Mouse (Mus musculus) cerebellum, adult 2 months (tissue): Measurements from ENCODE around the gene Kif5c. TPM values are rescaled to one million over a fixed set of nuclear protein-coding genes. Genes with fewer than 3 reads are reported as not detected.

ENCODE experiments used
- DNase-seq, 2 experiments: peaks; one replicate each; pipeline ENCODE4 v3.0.0; 2021
- H3K27ac ChIP-seq: fragments of 200-500 bp; 2 replicates; pipeline ENCODE4 v1.5.1; 2012; ENCODE audit warnings: low read length, control low read depth, inconsistent platforms; ENCODE audit not compliant: insufficient read depth
- H3K27me3 ChIP-seq: fragments of 200-500 bp; 2 replicates; pipeline ENCODE4 v1.6.1; 2012; ENCODE audit warnings: inconsistent platforms, mild to moderate bottlenecking, low read length, moderate library complexity; ENCODE audit not compliant: control insufficient read depth, insufficient read depth
- H3K4me1 ChIP-seq: fragments of 200-500 bp; 2 replicates; pipeline ENCODE4 v1.6.1; 2011; ENCODE audit warnings: low read length; ENCODE audit not compliant: control insufficient read depth, insufficient read depth
- H3K4me3 ChIP-seq: fragments of 200-500 bp; replicated peaks from 2 replicates; pipeline ENCODE3; 2011; ENCODE audit warnings: mild to moderate bottlenecking, low read depth, low read length, control low read depth; ENCODE audit not compliant: insufficient read depth
- CTCF ChIP-seq: fragments of 200-500 bp; IDR thresholded peaks from 2 replicates; pipeline ENCODE4 v1.5.1; 2011; ENCODE audit warnings: low read depth, mild to moderate bottlenecking, control low read depth, low read length, moderate library complexity, borderline replicate concordance; ENCODE audit not compliant: insufficient read depth
- POLR2A ChIP-seq: fragments of 200-500 bp; IDR thresholded peaks from 2 replicates; pipeline ENCODE4 v1.6.1; 2011; ENCODE audit warnings: low read length, control low read depth, borderline replicate concordance; ENCODE audit not compliant: insufficient read depth
- WGBS: fragments of 180-500 bp; shearing (Covaris S2); methylation state at CpG from one replicate; pipeline ENCODE4 v1.1.7; 2018; 5-methylcytosine and 5-hydroxymethylcytosine counted together
- polyA plus RNA-seq: library from polyadenylated mRNA; depleted of rRNA; stranded (reverse); fragments of >200 nt; gene quantifications from 2 replicates; pipeline ENCODE4 v1.2.3, GENCODE M21; 2012

Kif5c gene
- polyA plus RNA-seq, 1 experiment, result 257 TPM

- H3K27me3 ChIP-seq, result no peaks in the 10 kb centered on the region
- H3K4me3 ChIP-seq, result no peak overlapping the region
- TF ChIP-seq CTCF (no peak), POLR2A (no peak)
- peak in 1 of 2 experiments; percentile 24 for DNase-seq
- WGBS, result 72% methylated on average over 6 of the region's 6 CpGs
- peak overlapping the region; percentile 29 for H3K27ac ChIP-seq
- peaks cover 61% of the 10 kb centered on the region for H3K4me1 ChIP-seq
Observed at GRCm38 (mm10) chr2:49648806-49649205, 29.7 kb downstream of the Kif5c start.

- H3K27me3 ChIP-seq, result no peaks in the 10 kb centered on the region
- no peak for TF ChIP-seq POLR2A
- no peak for TF ChIP-seq CTCF
- WGBS, result 25% methylated on average over 10 of the region's 10 CpGs
- peak; percentile 41 to 62 for DNase-seq
- no peak overlapping the region for H3K4me3 ChIP-seq
- H3K27ac ChIP-seq, result peak overlapping the region; percentile 29; the same call in 1 of the 2 replicates
- H3K4me1 ChIP-seq, result peaks cover 59% of the 10 kb centered on the region
Observed at GRCm38 (mm10) chr2:49649211-49649610, 30.1 kb downstream of the Kif5c start.

- TF ChIP-seq POLR2A (no peak), CTCF (no peak)
- DNase-seq, result peak in 1 of 2 experiments; percentile 11
- Histone ChIP-seq H3K27me3 (no peaks in the 10 kb centered on the region), H3K4me3 (no peak overlapping the region), H3K27ac (no peak overlapping the region), H3K4me1 (peaks cover 69% of the 10 kb centered on the region)
- 77% methylated on average over 1 of the region's 1 CpGs for WGBS
Observed at GRCm38 (mm10) chr2:49651737-49652136, 32.6 kb downstream of the Kif5c start.

- peaks cover 74% of the 10 kb centered on the region for H3K4me1 ChIP-seq
- peak overlapping the region; percentile 63; the same call in 1 of the 2 replicates for H3K27ac ChIP-seq
- H3K27me3 ChIP-seq, result no peaks in the 10 kb centered on the region
- 12% methylated on average over 10 of the region's 10 CpGs for WGBS
- H3K4me3 ChIP-seq, result no peak overlapping the region
- peak; percentile 83 to 91 for DNase-seq
- TF ChIP-seq CTCF (no peak), POLR2A (no peak)
Observed at GRCm38 (mm10) chr2:49654606-49655005, 35.5 kb downstream of the Kif5c start.

GRCm38 (mm10) chr2:49655195-49655873 is 36.2 kb downstream of the Kif5c start:
- H3K27me3 ChIP-seq, result no peaks in the 10 kb centered on the region
- WGBS, result 5% methylated on average over 11 of the region's 11 CpGs
- no peak overlapping the region for H3K4me3 ChIP-seq
- peak overlapping the region; percentile 63 for H3K27ac ChIP-seq
- peaks cover 76% of the 10 kb centered on the region for H3K4me1 ChIP-seq
- no peak for TF ChIP-seq POLR2A
- no peak for TF ChIP-seq CTCF
- peak; percentile 77 to 86 for DNase-seq

- 14% methylated on average over 3 of the region's 3 CpGs for WGBS
- H3K4me1 ChIP-seq, result peaks cover 77% of the 10 kb centered on the region
- no peak for TF ChIP-seq CTCF
- H3K27me3 ChIP-seq, result no peaks in the 10 kb centered on the region
- H3K27ac ChIP-seq, result peak overlapping the region; percentile 63
- H3K4me3 ChIP-seq, result no peak overlapping the region
- DNase-seq, result no peak
Observed at GRCm38 (mm10) chr2:49655874-49656195, 36.7 kb downstream of the Kif5c start.

- peak in 1 of 2 experiments; percentile 27 for DNase-seq
- no peak overlapping the region for H3K4me3 ChIP-seq
- 54% methylated on average over 2 of the region's 2 CpGs for WGBS
- H3K27me3 ChIP-seq, result no peaks in the 10 kb centered on the region
- H3K27ac ChIP-seq, result no peak overlapping the region
- TF ChIP-seq CTCF (no peak; the same call in 1 of the 2 replicates), POLR2A (no peak)
- H3K4me1 ChIP-seq, result peaks cover 80% of the 10 kb centered on the region
Observed at GRCm38 (mm10) chr2:49656988-49657387, 37.9 kb downstream of the Kif5c start.

GRCm38 (mm10) chr2:49657666-49658065 is 38.6 kb downstream of the Kif5c start:
- peak; percentile 29 to 60 for DNase-seq
- H3K4me3 ChIP-seq, result no peak overlapping the region
- H3K27me3 ChIP-seq, result no peaks in the 10 kb centered on the region
- peaks cover 74% of the 10 kb centered on the region for H3K4me1 ChIP-seq
- WGBS, result 8% methylated on average over 3 of the region's 3 CpGs
- TF ChIP-seq POLR2A, result no peak
- TF ChIP-seq CTCF, result no peak
- no peak overlapping the region for H3K27ac ChIP-seq
